Mouse (Mus musculus): ENCODE data around the gene Zmynd8. TPM values are rescaled to one million over a fixed set of nuclear protein-coding genes. Genes with fewer than 3 reads are reported as not detected.

Gene Zmynd8
- total and polyA plus RNA-seq, 3 experiments: 30.3 to 89.2 (median 41.6) TPM

DNA sequence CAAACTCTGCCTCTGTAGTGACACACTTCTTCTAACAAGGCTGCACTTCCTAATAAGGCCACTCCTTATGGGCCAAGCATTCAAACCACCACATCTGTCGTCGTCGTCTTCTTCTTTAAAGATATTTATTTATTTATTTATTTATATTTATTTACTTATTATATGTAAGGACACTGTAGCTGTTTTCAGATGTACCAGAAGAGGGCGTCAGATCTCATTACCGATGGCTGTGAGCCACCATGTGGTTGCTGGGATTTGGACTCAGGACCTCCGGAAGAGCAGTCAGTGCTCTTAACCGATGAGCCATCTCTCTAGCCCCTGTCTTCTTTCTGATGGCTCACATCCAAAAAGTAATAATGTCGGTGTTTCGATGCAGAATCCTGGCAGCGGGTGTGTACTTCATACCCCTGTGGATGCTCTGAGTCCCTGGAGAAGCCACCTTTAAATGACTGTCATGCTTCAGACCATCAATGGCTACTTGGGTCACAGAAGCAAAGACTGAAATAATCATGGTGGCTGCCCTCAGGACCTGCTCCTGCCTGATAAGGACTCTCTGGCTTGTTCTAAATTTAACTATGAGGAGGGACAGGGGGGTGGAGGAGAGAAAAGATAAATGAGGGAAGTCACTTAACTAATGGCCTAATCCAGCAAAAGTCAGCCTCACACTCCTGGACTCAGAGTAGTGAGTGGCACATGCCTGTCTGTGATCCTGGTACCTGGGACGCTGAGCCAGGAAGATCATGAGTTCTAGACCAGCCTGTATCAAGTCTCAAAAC, 45.9 kb upstream of the Zmynd8 start:
- Histone ChIP-seq H3K4me1 (ENCODE audit: control insufficient read depth in 1 of 2, insufficient read depth in 2 of 2, low read length in 2 of 2) (peaks cover 3 to 13% of the 10 kb centered on the region in 2 experiments; a peak in 3 of 4 replicates), H3K27me3 (ENCODE audit: control insufficient read depth in 1 of 2, insufficient read depth in 2 of 2, low read length in 2 of 2) (no peaks in the 10 kb centered on the region), H3K9ac (ENCODE audit: control insufficient read depth, low read depth, low read length, poor library complexity, severe bottlenecking) (no peak overlapping the region), H3K4me3 (ENCODE audit: control insufficient read depth in 1 of 2, insufficient read depth in 1 of 2, low read depth in 2 of 2, low read length in 2 of 2) (no peak overlapping the region), H3K79me2 (ENCODE audit: control insufficient read depth, insufficient read depth, low read length, poor library complexity) (no peaks in the 10 kb centered on the region), H3K27ac (ENCODE audit: control insufficient read depth, low read depth, low read length) (no peak overlapping the region), H3K36me3 (ENCODE audit: control insufficient read depth in 1 of 2, insufficient read depth in 2 of 2, low read length in 2 of 2) (peaks cover 0 to 7% of the 10 kb centered on the region in 2 experiments; a peak in 2 of 4 replicates), H3K9me3 (replicated peaks; ENCODE audit: insufficient read depth, low read length) (no peaks in the 10 kb centered on the region)
- TF ChIP-seq JUND (IDR thresholded peaks at IDR 0.05; ENCODE audit: low read depth, low read length): no peak
- TF ChIP-seq EP300 (IDR thresholded peaks at IDR 0.05; ENCODE audit: low read depth in 1 of 2, low read length in 2 of 2): peak; percentile 23 to 56; a peak in 3 of 4 replicates
- no peak for TF ChIP-seq MAZ (IDR thresholded peaks at IDR 0.05; ENCODE audit: low read depth, low read length)
- TF ChIP-seq MYB (IDR thresholded peaks at IDR 0.05; ENCODE audit: low read depth, low read length): no peak
- TF ChIP-seq ZKSCAN1 (IDR thresholded peaks at IDR 0.05; ENCODE audit: low read depth, low read length): no peak
- peak; percentile 91; the same call in 1 of the 2 replicates for TF ChIP-seq MEF2A (IDR thresholded peaks at IDR 0.05; ENCODE audit: extremely low read depth, insufficient replicate concordance, low read depth, low read length, poor library complexity, severe bottlenecking)
- TF ChIP-seq TCF12 (IDR thresholded peaks at IDR 0.05; ENCODE audit: low read depth, low read length): peak; percentile 53; the same call in 1 of the 2 replicates
- peak; percentile 61 for TF ChIP-seq GATA1 (IDR thresholded peaks at IDR 0.05; ENCODE audit: low read depth, low read length)
- TF ChIP-seq TAL1 (IDR thresholded peaks at IDR 0.05; ENCODE audit: low read length): peak; percentile 80
- TF ChIP-seq RCOR1 (IDR thresholded peaks at IDR 0.05; ENCODE audit: low read depth, low read length): no peak
- peak; percentile 4 to 16 (median 14); a peak in 2 of 6 replicates for TF ChIP-seq CTCF (IDR thresholded peaks at IDR 0.05 in 2 of 3, conservative IDR thresholded peaks at IDR 0.05 in 1 of 3; ENCODE audit: control insufficient read depth in 1 of 3, insufficient read depth in 1 of 3, low read depth in 2 of 3, low read length in 3 of 3, poor library complexity in 1 of 3, severe bottlenecking in 1 of 3)
- TF ChIP-seq ETS1 (IDR thresholded peaks at IDR 0.05; ENCODE audit: low read depth, low read length): peak; percentile 9; the same call in 1 of the 2 replicates
- peak; percentile 39 for DNase-seq (ENCODE audit: low read depth, low spot score)

DNA sequence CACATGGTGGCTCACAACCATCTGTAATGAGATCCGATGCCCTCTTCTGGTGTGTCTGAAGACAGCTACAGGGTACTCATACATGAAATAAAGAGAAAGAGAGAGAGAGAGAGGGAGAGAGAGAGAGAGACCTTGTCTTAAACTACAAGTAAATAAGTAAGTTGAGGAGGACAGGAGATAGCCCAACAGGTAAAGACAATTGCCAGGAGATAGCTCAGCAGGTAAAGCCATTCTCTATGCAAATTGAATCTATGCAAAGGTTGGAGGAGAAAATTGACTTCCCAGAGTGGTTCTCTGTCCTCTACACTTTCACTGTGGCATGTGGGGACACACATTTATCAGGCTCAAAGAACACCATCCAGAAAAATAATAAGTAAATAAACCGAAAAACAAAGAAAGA, 44.3 kb upstream of the Zmynd8 start:
- Histone ChIP-seq H3K4me1 (ENCODE audit: control insufficient read depth in 1 of 2, insufficient read depth in 2 of 2, low read length in 2 of 2) (peaks cover 1 to 11% of the 10 kb centered on the region in 2 experiments; a peak in 3 of 4 replicates), H3K27ac (ENCODE audit: control insufficient read depth, low read depth, low read length) (no peak overlapping the region), H3K9ac (ENCODE audit: control insufficient read depth, low read depth, low read length, poor library complexity, severe bottlenecking) (no peak overlapping the region), H3K36me3 (ENCODE audit: control insufficient read depth in 1 of 2, insufficient read depth in 2 of 2, low read length in 2 of 2) (peaks cover 0 to 4% of the 10 kb centered on the region in 2 experiments; a peak in 2 of 4 replicates), H3K79me2 (ENCODE audit: control insufficient read depth, insufficient read depth, low read length, poor library complexity) (no peaks in the 10 kb centered on the region), H3K9me3 (replicated peaks; ENCODE audit: insufficient read depth, low read length) (no peaks in the 10 kb centered on the region), H3K27me3 (ENCODE audit: control insufficient read depth in 1 of 2, insufficient read depth in 2 of 2, low read length in 2 of 2) (no peaks in the 10 kb centered on the region), H3K4me3 (ENCODE audit: control insufficient read depth in 1 of 2, insufficient read depth in 1 of 2, low read depth in 2 of 2, low read length in 2 of 2) (no peak overlapping the region)
- TF ChIP-seq MEF2A (IDR thresholded peaks at IDR 0.05; ENCODE audit: extremely low read depth, insufficient replicate concordance, low read depth, low read length, poor library complexity, severe bottlenecking): no peak
- no peak for TF ChIP-seq MAZ (IDR thresholded peaks at IDR 0.05; ENCODE audit: low read depth, low read length)
- TF ChIP-seq ZKSCAN1 (IDR thresholded peaks at IDR 0.05; ENCODE audit: low read depth, low read length): no peak
- TF ChIP-seq BHLHE40 (IDR thresholded peaks at IDR 0.05; ENCODE audit: borderline replicate concordance, low read depth, low read length): no peak
- TF ChIP-seq KAT2A (conservative IDR thresholded peaks at IDR 0.05; ENCODE audit: low read depth, low read length): no peak
- no peak for TF ChIP-seq CHD1 (IDR thresholded peaks at IDR 0.05; ENCODE audit: low read depth, low read length)
- no peak for TF ChIP-seq USF2 (IDR thresholded peaks at IDR 0.05; ENCODE audit: borderline replicate concordance in 1 of 2, insufficient read depth in 1 of 2, low read depth in 1 of 2, low read length in 2 of 2)
- TF ChIP-seq NELFE (IDR thresholded peaks at IDR 0.05; ENCODE audit: low read depth, low read length): no peak
- no peak for TF ChIP-seq JUND (IDR thresholded peaks at IDR 0.05; ENCODE audit: low read depth, low read length)
- TF ChIP-seq ETS1 (IDR thresholded peaks at IDR 0.05; ENCODE audit: low read depth, low read length): no peak
- TF ChIP-seq RCOR1 (IDR thresholded peaks at IDR 0.05; ENCODE audit: low read depth, low read length): no peak
- no peak for TF ChIP-seq MAFK (IDR thresholded peaks at IDR 0.05; ENCODE audit: borderline replicate concordance, low read depth, low read length)
- no peak for TF ChIP-seq HCFC1 (IDR thresholded peaks at IDR 0.05; ENCODE audit: low read depth, low read length)
- TF ChIP-seq ZMIZ1 (IDR thresholded peaks at IDR 0.05; ENCODE audit: low read depth, low read length): no peak
- no peak for TF ChIP-seq ELF1 (IDR thresholded peaks at IDR 0.05; ENCODE audit: low read depth, low read length)
- no peak for TF ChIP-seq MAX (IDR thresholded peaks at IDR 0.05; ENCODE audit: low read length)
- no peak for TF ChIP-seq EP300 (IDR thresholded peaks at IDR 0.05; ENCODE audit: low read depth in 1 of 2, low read length in 2 of 2)
- TF ChIP-seq POLR2AphosphoS2 (IDR thresholded peaks at IDR 0.05; ENCODE audit: low read length): no peak
- TF ChIP-seq TAL1 (IDR thresholded peaks at IDR 0.05; ENCODE audit: low read length): no peak
- no peak for DNase-seq (ENCODE audit: low read depth, low spot score)

All from MEL (cell line).